In the genomic region with DNA sequence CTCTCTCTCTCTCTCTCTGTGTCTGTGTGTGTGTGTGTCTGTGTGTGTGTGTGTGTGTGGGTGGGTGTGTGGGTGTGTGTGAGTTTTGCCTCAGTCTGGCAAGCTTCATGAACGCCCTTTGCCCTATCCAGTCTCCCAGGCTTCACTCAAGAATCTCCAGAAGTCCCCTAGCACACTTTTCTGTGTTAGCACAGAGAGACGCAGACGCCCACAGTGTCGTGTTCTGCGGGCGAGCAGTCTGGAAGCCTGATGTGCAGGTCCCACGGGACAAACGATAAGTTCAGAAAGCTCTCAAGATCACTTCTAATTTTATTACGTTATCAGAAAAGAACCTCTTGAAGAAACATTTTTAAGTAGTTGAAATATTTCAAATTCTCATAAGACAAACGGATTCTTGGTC, we compare ENCODE assay signal across 8 mouse cellular contexts. TPM values are rescaled to one million over a fixed set of nuclear protein-coding genes. Genes with fewer than 3 reads are reported as not detected.
DNase-seq lines count a peak whose midpoint lies in the region; ATAC-seq and TF ChIP-seq lines count a peak whose summit lies in the region.

No protein-coding gene starts in this region.

- intact Hi-C loops in left cerebral cortex, postnatal 14 days (cut with DNase I), result loop anchor here (1.0 to 10.0 kb wide), 7 partner anchors 87 to 690 kb away; a partner anchor contains a TSS

- H3K4me2 ChIP-seq in heart, embryonic 13.5 days, result peak overlapping the region; percentile 93
- peak overlapping the region; percentile 96 for H3K4me2 ChIP-seq in kidney, postnatal 0 days (ENCODE audit: low read length)
- H3K4me2 ChIP-seq in stomach, postnatal 0 days (replicated peaks; ENCODE audit: low read depth), result peak overlapping the region; percentile 98

- H3K36me3 ChIP-seq in heart, embryonic 13.5 days, result 0 out of 2 replicates have a peak, but pooled peaks cover 2% of the 10 kb centered on the region
- no peaks in the 10 kb centered on the region for H3K36me3 ChIP-seq in kidney, postnatal 0 days (ENCODE audit: insufficient read depth, low read length)
- no peaks in the 10 kb centered on the region for H3K36me3 ChIP-seq in stomach, postnatal 0 days (ENCODE audit: control insufficient read depth, insufficient read depth, low read length)

- peaks cover 7% of the 10 kb centered on the region for H3K4me1 ChIP-seq in bone marrow, adult 2 months (ENCODE audit: control insufficient read depth, insufficient read depth, low read length)
- peaks cover 51% of the 10 kb centered on the region for H3K4me1 ChIP-seq in heart, embryonic 13.5 days
- peaks cover 16% of the 10 kb centered on the region for H3K4me1 ChIP-seq in kidney, postnatal 0 days (replicated peaks; ENCODE audit: insufficient read depth, low read length)
- no peaks in the 10 kb centered on the region; the same call in 1 of the 2 replicates for H3K4me1 ChIP-seq in stomach, postnatal 0 days (replicated peaks; ENCODE audit: control insufficient read depth, insufficient read depth)

- no peak for TF ChIP-seq CTCF in bone marrow, adult 2 months (IDR thresholded peaks at IDR 0.05; ENCODE audit: control insufficient read depth, insufficient read depth, low read length)
- no peak for TF ChIP-seq CTCF in kidney, postnatal 0 days (IDR thresholded peaks at IDR 0.05; ENCODE audit: low read depth)
- TF ChIP-seq CTCF in stomach, postnatal 0 days (IDR thresholded peaks at IDR 0.05; ENCODE audit: low read depth), result no peak

- peak overlapping the region; percentile 84 for H3K9ac ChIP-seq in heart, embryonic 13.5 days
- H3K9ac ChIP-seq in kidney, postnatal 0 days (ENCODE audit: low read depth, low read length), result no peak overlapping the region
- no peak overlapping the region for H3K9ac ChIP-seq in stomach, postnatal 0 days (ENCODE audit: low read length)

- TF ChIP-seq EP300 in stomach, postnatal 0 days (optimal IDR thresholded peaks at IDR 0.05), result no peak

- H3K9me3 ChIP-seq in heart, embryonic 13.5 days, result no peaks in the 10 kb centered on the region
- H3K9me3 ChIP-seq in kidney, postnatal 0 days (replicated peaks; ENCODE audit: low read length), result no peaks in the 10 kb centered on the region
- H3K9me3 ChIP-seq in stomach, postnatal 0 days (ENCODE audit: control insufficient read depth, low read length), result no peaks in the 10 kb centered on the region

- WGBS in bone marrow, adult 2 months, result 16% methylated on average over 10 of the region's 10 CpGs
- WGBS in heart, embryonic 13.5 days, result 7% methylated on average over 10 of the region's 10 CpGs
- WGBS in kidney, postnatal 0 days, result 6% methylated on average over 10 of the region's 10 CpGs
- WGBS in stomach, postnatal 0 days, result 10% methylated on average over 10 of the region's 10 CpGs

- ATAC-seq in heart, embryonic 13.5 days (ENCODE audit: extremely low read depth, insufficient number of reproducible peaks, low FRiP score, low TSS enrichment), result no peak
- ATAC-seq in kidney, postnatal 0 days (replicated peaks; ENCODE audit: low FRiP score, low read depth), result no peak
- ATAC-seq in stomach, postnatal 0 days (ENCODE audit: low FRiP score, low TSS enrichment), result no peak

- peaks cover 18% of the 10 kb centered on the region for H3K27me3 ChIP-seq in heart, embryonic 13.5 days (replicated peaks)
- H3K27me3 ChIP-seq in kidney, postnatal 0 days (ENCODE audit: insufficient read depth, low read length), result no peaks in the 10 kb centered on the region
- H3K27me3 ChIP-seq in stomach, postnatal 0 days (ENCODE audit: control insufficient read depth, insufficient read depth, low read length), result no peaks in the 10 kb centered on the region

- no peak for TF ChIP-seq POLR2A in bone marrow, adult 2 months (IDR thresholded peaks at IDR 0.05; ENCODE audit: borderline replicate concordance, control insufficient read depth, low read depth, low read length)

- H3K27ac ChIP-seq in bone marrow, adult 2 months (ENCODE audit: control insufficient read depth, insufficient read depth, low read depth, low read length, poor library complexity), result peak overlapping the region; percentile 88
- peak overlapping the region; percentile 90 for H3K27ac ChIP-seq in heart, embryonic 13.5 days (replicated peaks)
- H3K27ac ChIP-seq in kidney, postnatal 0 days, result no peak overlapping the region
- peak overlapping the region; percentile 96; the same call in 1 of the 2 replicates for H3K27ac ChIP-seq in stomach, postnatal 0 days (replicated peaks)

- DNase-seq in left cerebral cortex, postnatal 14 days (ENCODE audit: low spot score in 2 of 2), result peak; percentile 28 to 32
- no peak for DNase-seq in left cerebral cortex, adult 11 months (ENCODE audit: low spot score)
- DNase-seq in kidney, postnatal 0 days (ENCODE audit: low spot score), result no peak
- DNase-seq in mesoderm, embryonic 11.5 days (ENCODE audit: low read depth, low spot score), result peak; percentile 46
- peak; percentile 33 for DNase-seq in stomach, postnatal 0 days (ENCODE audit: low spot score)
- no peak for DNase-seq in urinary bladder, postnatal 36 days (ENCODE audit: low spot score in 2 of 2)

- H3K4me3 ChIP-seq in bone marrow, adult 2 months (replicated peaks; ENCODE audit: control insufficient read depth, low read depth, low read length), result no peak overlapping the region
- H3K4me3 ChIP-seq in heart, embryonic 13.5 days, result peak overlapping the region; percentile 75
- H3K4me3 ChIP-seq in kidney, postnatal 0 days (replicated peaks; ENCODE audit: low read depth, low read length), result no peak overlapping the region; the same call in 1 of the 2 replicates
- H3K4me3 ChIP-seq in stomach, postnatal 0 days (ENCODE audit: low read depth, low read length), result peak overlapping the region; percentile 47; the same call in 1 of the 2 replicates

RNA-seq across cellular contexts. Expression of a gene that starts 1.4 kb away (rescaled TPM):
- 10 to 100 TPM; 16.4 to 19.1 TPM for total RNA-seq in left cerebral cortex, postnatal 14 days (2021)
- 9.2 and 23.5 TPM in 2 replicates for polyA plus RNA-seq in bone marrow, adult 2 months (2011; ENCODE audit: insufficient read depth, insufficient read length, low replicate concordance, missing spikeins)
- polyA plus RNA-seq in heart, embryonic 13.5 days (2015; fragmentation: Nextera tagmentation; extraction: Ambion mirVana), result 51.2 and 51.8 TPM in 2 replicates
- polyA plus RNA-seq in kidney, postnatal 0 days (2015; fragmentation: Nextera tagmentation; extraction: Ambion mirVana), result 58.0 and 60.1 TPM in 2 replicates
- polyA plus RNA-seq in stomach, postnatal 0 days (2015; fragmentation: Nextera tagmentation; extraction: Ambion mirVana), result 37.1 and 39.1 TPM in 2 replicates

RNA-seq across cellular contexts. Expression of a gene that starts 51.5 kb away (rescaled TPM):
- 100 to 1,000 TPM in 1 of 2 experiments, 10 to 100 TPM in 1; 93.1 to 112 TPM for total RNA-seq in left cerebral cortex, postnatal 14 days (2021)
- 9.3 and 23.0 TPM in 2 replicates for polyA plus RNA-seq in bone marrow, adult 2 months (2011; ENCODE audit: insufficient read depth, insufficient read length, low replicate concordance, missing spikeins)
- 13.0 and 13.9 TPM in 2 replicates for polyA plus RNA-seq in heart, embryonic 13.5 days (2015; fragmentation: Nextera tagmentation; extraction: Ambion mirVana)
- 23.8 and 24.6 TPM in 2 replicates for polyA plus RNA-seq in kidney, postnatal 0 days (2015; fragmentation: Nextera tagmentation; extraction: Ambion mirVana)
- polyA plus RNA-seq in stomach, postnatal 0 days (2015; fragmentation: Nextera tagmentation; extraction: Ambion mirVana), result 6.7 and 8.0 TPM in 2 replicates

Comparison
In these comparisons a context has a peak if more than half of its experiments do, and no peak if none do; other contexts are left out.
1. DNase-seq: peak in left cerebral cortex, postnatal 14 days (2 of 2), mesoderm, embryonic 11.5 days (single experiment) and stomach, postnatal 0 days (single experiment); none in left cerebral cortex, adult 11 months (single experiment), kidney, postnatal 0 days (single experiment) and urinary bladder, postnatal 36 days (0 of 2).
2. H3K4me3 ChIP-seq: peak in heart, embryonic 13.5 days (single experiment) and stomach, postnatal 0 days (single experiment); none in bone marrow, adult 2 months (single experiment) and kidney, postnatal 0 days (single experiment).
3. Peak in every context shown above with its lines, with median percentiles within 50 percentile points of each other: H3K4me2 ChIP-seq.